9 mouse cellular contexts compared by ENCODE assay signal in genomic region chr14:40962365-40963290, GRCm38 (mm10). TPM values are rescaled to one million over a fixed set of nuclear protein-coding genes. Genes with fewer than 3 reads are reported as not detected.
DNase-seq lines count a peak whose midpoint lies in the region; ATAC-seq lines count a peak whose summit lies in the region.
"Had no signal": no experiment of that assay in that cellular context is flagged by ENCODE, and none has a peak within 500 bp of the region (broad histone marks: within the 10 kb centered on the region; RNA-seq: fewer than 3 reads in every experiment).

No protein-coding gene starts in this region.

- H3K4me2 ChIP-seq in lung, embryonic 15.5 days: peak overlapping the region; percentile 75; the same call in 1 of the 2 replicates
- H3K4me2 ChIP-seq in neural tube, embryonic 15.5 days: peak overlapping the region; percentile 19; the same call in 1 of the 2 replicates

- no peak overlapping the region; the same call in 1 of the 2 replicates for H3K27ac ChIP-seq in lung, embryonic 15.5 days
- H3K27ac ChIP-seq in neural tube, embryonic 15.5 days (replicated peaks): no peak overlapping the region

- WGBS in lung, embryonic 15.5 days: 76% methylated on average over 11 of the region's 11 CpGs
- 70% methylated on average over 11 of the region's 11 CpGs for WGBS in neural tube, embryonic 15.5 days

- H3K9ac ChIP-seq in lung, embryonic 15.5 days: no peak overlapping the region
- no peak overlapping the region for H3K9ac ChIP-seq in neural tube, embryonic 15.5 days (replicated peaks)

- no peaks in the 10 kb centered on the region for H3K9me3 ChIP-seq in lung, embryonic 15.5 days
- H3K9me3 ChIP-seq in neural tube, embryonic 15.5 days (replicated peaks): no peaks in the 10 kb centered on the region

- no peak for DNase-seq in lung, postnatal 36 days
- DNase-seq in c-Kit-positive CD71-positive TER-119-negative erythroid progenitor cells, embryonic 14.5 days (ENCODE audit: low read depth): peak; percentile 72
- DNase-seq in kidney, adult 9 months: peak; percentile 52
- DNase-seq in embryo, embryonic 10.5 days (ENCODE audit: low spot score): no peak
- DNase-seq in layer of hippocampus, adult 18-20 months (ENCODE audit: low spot score in 2 of 2): no peak
- DNase-seq: adrenal gland, adult 2 months had no signal

- no peak overlapping the region for H3K4me3 ChIP-seq in lung, embryonic 15.5 days
- H3K4me3 ChIP-seq in neural tube, embryonic 15.5 days (replicated peaks): no peak overlapping the region

- H3K4me1 ChIP-seq in lung, embryonic 15.5 days: peaks cover 70% of the 10 kb centered on the region
- H3K4me1 ChIP-seq in neural tube, embryonic 15.5 days: peaks cover 59% of the 10 kb centered on the region

- H3K27me3 ChIP-seq in lung, embryonic 15.5 days: no peaks in the 10 kb centered on the region
- H3K27me3 ChIP-seq in neural tube, embryonic 15.5 days (replicated peaks): no peaks in the 10 kb centered on the region

- H3K36me3 ChIP-seq in lung, embryonic 15.5 days: no peaks in the 10 kb centered on the region
- H3K36me3 ChIP-seq in neural tube, embryonic 15.5 days: no peaks in the 10 kb centered on the region

- ATAC-seq in lung, embryonic 15.5 days (ENCODE audit: borderline replicate concordance, extremely low read depth, low FRiP score, low TSS enrichment): no peak
- ATAC-seq in neural tube, embryonic 15.5 days (ENCODE audit: low FRiP score): no peak
- no peak for ATAC-seq in cerebellum, adult (ENCODE audit: insufficient number of reproducible peaks, low FRiP score, low TSS enrichment)

RNA-seq across cellular contexts. Expression of gene Tspan14, which starts 4.0 kb away (rescaled TPM):
- polyA plus RNA-seq in lung, embryonic 15.5 days (2015; fragmentation: Nextera tagmentation; extraction: Ambion mirVana): 99.0 and 101 TPM in 2 replicates
- polyA plus RNA-seq in neural tube, embryonic 15.5 days (2015; fragmentation: Nextera tagmentation; extraction: Ambion mirVana): 45.5 and 53.0 TPM in 2 replicates
- total RNA-seq in layer of hippocampus, adult 18-20 months (2021): 10 to 100 TPM; 30.5 to 33.7 TPM

RNA-seq across cellular contexts. Expression of gene Fam213a, which starts 51.0 kb away (rescaled TPM):
- polyA plus RNA-seq in lung, embryonic 15.5 days (2015; fragmentation: Nextera tagmentation; extraction: Ambion mirVana): 147 and 150 TPM in 2 replicates
- 93.2 and 96.7 TPM in 2 replicates for polyA plus RNA-seq in neural tube, embryonic 15.5 days (2015; fragmentation: Nextera tagmentation; extraction: Ambion mirVana)
- 100 to 1,000 TPM; 173 to 191 TPM for total RNA-seq in layer of hippocampus, adult 18-20 months (2021)

Comparison
In these comparisons a context has a peak if more than half of its experiments do, and no peak if none do; other contexts are left out.
1. DNase-seq: peak in c-Kit-positive CD71-positive TER-119-negative erythroid progenitor cells, embryonic 14.5 days (single experiment) and kidney, adult 9 months (single experiment); none in lung, postnatal 36 days (single experiment), embryo, embryonic 10.5 days (single experiment) and layer of hippocampus, adult 18-20 months (0 of 2).